Mouse (Mus musculus) limb, embryonic 13.5 days (tissue): ENCODE data around the gene Nrcam. TPM values are rescaled to one million over a fixed set of nuclear protein-coding genes. Genes with fewer than 3 reads are reported as not detected.

Experiments used
- ATAC-seq: fragments of 200-750 bp; cut with Nextera tagmentation; 2 replicates; pipeline ENCODE4 v1.8.0; 2017; ENCODE audit warnings: low read depth, moderate number of reproducible peaks, moderate TSS enrichment; ENCODE audit not compliant: low FRiP score
- H3K27ac ChIP-seq: fragments of 300-500 bp; sonication (generic); 2 replicates; pipeline ENCODE4 v1.5.1; 2015; ENCODE audit warnings: inconsistent platforms, mild to moderate bottlenecking, moderate library complexity
- H3K27me3 ChIP-seq: fragments of 300-500 bp; sonication (generic); 2 replicates; pipeline ENCODE4 v1.6.1; 2015; ENCODE audit warnings: mild to moderate bottlenecking, inconsistent platforms
- H3K36me3 ChIP-seq: fragments of 300-500 bp; sonication (generic); 2 replicates; pipeline ENCODE4 v1.6.1; 2015; ENCODE audit warnings: inconsistent platforms, mild to moderate bottlenecking, moderate library complexity
- H3K4me1 ChIP-seq: fragments of 300-500 bp; sonication (generic); 2 replicates; pipeline ENCODE4 v1.6.1; 2015; ENCODE audit warnings: inconsistent platforms
- H3K4me2 ChIP-seq: fragments of 300-500 bp; sonication (generic); replicated peaks from 2 replicates; pipeline ENCODE4 v1.6.1; 2015; ENCODE audit warnings: inconsistent platforms, mild to moderate bottlenecking, moderate library complexity
- H3K4me3 ChIP-seq: fragments of 300-500 bp; sonication (generic); 2 replicates; pipeline ENCODE4 v1.5.1; 2015; ENCODE audit warnings: moderate library complexity, mild to moderate bottlenecking, inconsistent platforms
- H3K9ac ChIP-seq: fragments of 300-500 bp; sonication (generic); 2 replicates; pipeline ENCODE4 v1.6.1; 2015; ENCODE audit warnings: mild to moderate bottlenecking, inconsistent platforms
- H3K9me3 ChIP-seq: fragments of 300-500 bp; sonication (generic); 2 replicates; pipeline ENCODE4 v1.6.1; 2016; ENCODE audit warnings: inconsistent platforms
- WGBS: fragments of 180-500 bp; shearing (Covaris S2); methylation state at CpG from one replicate; pipeline ENCODE4 v1.1.7; 2015; 5-methylcytosine and 5-hydroxymethylcytosine counted together
- polyA plus RNA-seq: library from polyadenylated mRNA; unstranded; fragments of >200 nt; fragmentation: Nextera tagmentation; extraction: Ambion mirVana; gene quantifications from 2 replicates; pipeline ENCODE4 v1.2.1, GENCODE M21; 2015

Gene Nrcam
- polyA plus RNA-seq, 1 experiment from 2014 or later = 3.0 TPM

GRCm38 (mm10) chr12:44329316-44330215, 881 bp downstream of the Nrcam start:
- H3K4me1 ChIP-seq = peaks cover 13% of the 10 kb centered on the region
- H3K9ac ChIP-seq = peak overlapping the region; percentile 62
- H3K27me3 ChIP-seq = peaks cover 49% of the 10 kb centered on the region
- H3K4me2 ChIP-seq = peak overlapping the region; percentile 98
- peak; percentile 42; the same call in 1 of the 2 replicates for ATAC-seq
- under 1% methylated on average over 61 of the region's 61 CpGs for WGBS
- H3K27ac ChIP-seq = no peak overlapping the region
- no peaks in the 10 kb centered on the region for H3K9me3 ChIP-seq
- H3K36me3 ChIP-seq = no peaks in the 10 kb centered on the region
- H3K4me3 ChIP-seq = peak overlapping the region; percentile 56

- Histone ChIP-seq H3K9ac (no peak overlapping the region), H3K27ac (no peak overlapping the region)
- ATAC-seq = no peak
Observed at GRCm38 (mm10) chr12:44330216-44330719, 1.6 kb downstream of the Nrcam start.

GRCm38 (mm10) chr12:44337136-44337640, 8.5 kb downstream of the Nrcam start:
- Histone ChIP-seq H3K27ac (no peak overlapping the region), H3K36me3 (no peaks in the 10 kb centered on the region), H3K4me2 (no peak overlapping the region), H3K4me1 (no peaks in the 10 kb centered on the region), H3K4me3 (no peak overlapping the region), H3K9ac (no peak overlapping the region), H3K27me3 (peaks cover 9% of the 10 kb centered on the region; the same call in 1 of the 2 replicates), H3K9me3 (no peaks in the 10 kb centered on the region)
- ATAC-seq = no peak
- WGBS = 80% methylated on average over 2 of the region's 2 CpGs

More at GRCm38 (mm10) chr12:44330216-44330719, 1.6 kb downstream of the Nrcam start:
- Histone ChIP-seq H3K27me3 (peaks cover 49% of the 10 kb centered on the region), H3K4me3 (peak overlapping the region; percentile 56), H3K9me3 (no peaks in the 10 kb centered on the region), H3K36me3 (no peaks in the 10 kb centered on the region), H3K4me1 (peaks cover 13% of the 10 kb centered on the region), H3K4me2 (peak overlapping the region; percentile 98)
- WGBS = 3% methylated on average over 9 of the region's 9 CpGs

- peaks cover under 1% of the 10 kb centered on the region; the same call in 1 of the 2 replicates for H3K27me3 ChIP-seq
- H3K4me1 ChIP-seq = no peaks in the 10 kb centered on the region
- no peaks in the 10 kb centered on the region for H3K9me3 ChIP-seq
- H3K4me3 ChIP-seq = no peak overlapping the region
- H3K9ac ChIP-seq = no peak overlapping the region
- no peaks in the 10 kb centered on the region for H3K36me3 ChIP-seq
- H3K4me2 ChIP-seq = no peak overlapping the region
- no peak for ATAC-seq
- WGBS = 54% methylated on average over 8 of the region's 8 CpGs
- H3K27ac ChIP-seq = no peak overlapping the region
Observed at GRCm38 (mm10) chr12:44338195-44338622, 9.5 kb downstream of the Nrcam start.

- no peak overlapping the region for H3K9ac ChIP-seq
- ATAC-seq = peak; percentile 59; the same call in 1 of the 2 replicates
- no peaks in the 10 kb centered on the region for H3K4me1 ChIP-seq
- H3K27me3 ChIP-seq = no peaks in the 10 kb centered on the region
- no peak overlapping the region for H3K4me2 ChIP-seq
- WGBS = 59% methylated on average over 6 of the region's 6 CpGs
- H3K36me3 ChIP-seq = no peaks in the 10 kb centered on the region
- no peak overlapping the region for H3K27ac ChIP-seq
- H3K9me3 ChIP-seq = no peaks in the 10 kb centered on the region
- H3K4me3 ChIP-seq = no peak overlapping the region
Observed at GRCm38 (mm10) chr12:44344075-44344474, 15.4 kb downstream of the Nrcam start.

GRCm38 (mm10) chr12:44345251-44345650, 16.6 kb downstream of the Nrcam start:
- Histone ChIP-seq H3K36me3 (no peaks in the 10 kb centered on the region), H3K27ac (no peak overlapping the region), H3K4me1 (no peaks in the 10 kb centered on the region), H3K27me3 (no peaks in the 10 kb centered on the region), H3K9me3 (no peaks in the 10 kb centered on the region), H3K4me2 (no peak overlapping the region), H3K4me3 (no peak overlapping the region), H3K9ac (no peak overlapping the region)
- no peak for ATAC-seq
- 57% methylated on average over 5 of the region's 5 CpGs for WGBS

GRCm38 (mm10) chr12:44346143-44346542, 17.5 kb downstream of the Nrcam start:
- WGBS = 53% methylated on average over 3 of the region's 3 CpGs
- ATAC-seq = no peak
- no peak overlapping the region for H3K4me2 ChIP-seq
- H3K4me3 ChIP-seq = no peak overlapping the region
- H3K36me3 ChIP-seq = no peaks in the 10 kb centered on the region
- no peaks in the 10 kb centered on the region for H3K27me3 ChIP-seq
- H3K9ac ChIP-seq = no peak overlapping the region
- H3K4me1 ChIP-seq = no peaks in the 10 kb centered on the region
- H3K27ac ChIP-seq = no peak overlapping the region
- no peaks in the 10 kb centered on the region for H3K9me3 ChIP-seq

- Histone ChIP-seq H3K4me3 (no peak overlapping the region), H3K9ac (no peak overlapping the region), H3K27ac (no peak overlapping the region), H3K9me3 (no peaks in the 10 kb centered on the region), H3K36me3 (no peaks in the 10 kb centered on the region), H3K27me3 (no peaks in the 10 kb centered on the region), H3K4me1 (no peaks in the 10 kb centered on the region), H3K4me2 (no peak overlapping the region)
- WGBS = 82% methylated on average over 4 of the region's 4 CpGs
- ATAC-seq = no peak
Observed at GRCm38 (mm10) chr12:44355116-44355515, 26.4 kb downstream of the Nrcam start.

GRCm38 (mm10) chr12:44357460-44357859, 28.8 kb downstream of the Nrcam start:
- no peak for ATAC-seq
- Histone ChIP-seq H3K27ac (no peak overlapping the region), H3K4me1 (no peaks in the 10 kb centered on the region), H3K4me3 (no peak overlapping the region), H3K4me2 (no peak overlapping the region), H3K27me3 (no peaks in the 10 kb centered on the region), H3K9me3 (no peaks in the 10 kb centered on the region), H3K9ac (no peak overlapping the region), H3K36me3 (no peaks in the 10 kb centered on the region)
- WGBS = 76% methylated on average over 3 of the region's 3 CpGs

- H3K4me3 ChIP-seq = no peak overlapping the region
- H3K9me3 ChIP-seq = no peaks in the 10 kb centered on the region
- no peaks in the 10 kb centered on the region for H3K27me3 ChIP-seq
- H3K4me1 ChIP-seq = no peaks in the 10 kb centered on the region
- no peak overlapping the region for H3K9ac ChIP-seq
- WGBS = 87% methylated on average over 1 of the region's 1 CpGs
- H3K27ac ChIP-seq = no peak overlapping the region
- no peaks in the 10 kb centered on the region for H3K36me3 ChIP-seq
- ATAC-seq = no peak
- H3K4me2 ChIP-seq = no peak overlapping the region
Observed at GRCm38 (mm10) chr12:44357881-44358280, 29.2 kb downstream of the Nrcam start.

GRCm38 (mm10) chr12:44371076-44371710, 42.5 kb downstream of the Nrcam start:
- Histone ChIP-seq H3K9me3 (no peaks in the 10 kb centered on the region), H3K36me3 (no peaks in the 10 kb centered on the region), H3K27me3 (peaks cover 8% of the 10 kb centered on the region; the same call in 1 of the 2 replicates), H3K9ac (no peak overlapping the region), H3K4me1 (no peaks in the 10 kb centered on the region), H3K27ac (no peak overlapping the region), H3K4me3 (no peak overlapping the region), H3K4me2 (no peak overlapping the region)
- no peak for ATAC-seq
- WGBS = 18% methylated on average over 3 of the region's 3 CpGs

GRCm38 (mm10) chr12:44375956-44376355, 47.3 kb downstream of the Nrcam start:
- H3K4me1 ChIP-seq = no peaks in the 10 kb centered on the region
- H3K4me3 ChIP-seq = no peak overlapping the region
- H3K9ac ChIP-seq = no peak overlapping the region
- 82% methylated on average over 6 of the region's 6 CpGs for WGBS
- no peak for ATAC-seq
- no peak overlapping the region for H3K27ac ChIP-seq
- H3K27me3 ChIP-seq = peaks cover 3% of the 10 kb centered on the region; the same call in 1 of the 2 replicates
- no peaks in the 10 kb centered on the region for H3K36me3 ChIP-seq
- no peaks in the 10 kb centered on the region for H3K9me3 ChIP-seq
- H3K4me2 ChIP-seq = no peak overlapping the region
